Mouse (Mus musculus) bone marrow macrophage, adult 2 months (primary cell): ENCODE measurements around the gene Flii.

Experiments
- CTCF ChIP-seq: IDR thresholded peaks from 2 replicates; pipeline ENCODE4 v1.5.1; 2012; ENCODE audit warnings: low read depth, mild to moderate bottlenecking, low read length, moderate library complexity
- POLR2A ChIP-seq: IDR thresholded peaks from 2 replicates; pipeline ENCODE4 v1.6.1; 2012; ENCODE audit warnings: mild to moderate bottlenecking, low read depth, low read length, borderline replicate concordance

DNA sequence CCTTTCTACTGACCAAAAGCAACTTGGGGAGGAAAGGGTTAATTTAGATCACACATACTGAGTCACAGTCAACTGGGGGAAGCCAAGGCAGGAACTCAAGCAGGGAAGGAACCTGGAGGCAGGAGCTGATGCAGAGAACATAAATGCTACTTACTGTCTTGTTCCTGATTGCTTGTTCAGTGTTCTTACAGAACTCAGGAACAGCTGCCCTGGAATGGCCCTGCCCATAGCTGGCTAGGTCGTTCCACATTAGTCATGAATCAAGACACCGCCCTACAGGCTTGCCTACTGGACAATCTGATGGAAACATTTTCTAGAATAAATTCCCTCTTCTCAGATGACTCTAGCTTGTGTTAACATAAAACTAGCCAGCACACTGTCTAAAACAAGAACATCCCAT lies 7.1 kb upstream of the Flii start:
- no peak for TF ChIP-seq CTCF
- TF ChIP-seq POLR2A, result no peak
